Mouse (Mus musculus): ENCODE data around the gene Flt3. TPM values are rescaled to one million over a fixed set of nuclear protein-coding genes. Genes with fewer than 3 reads are reported as not detected.

Flt3 gene
- total RNA-seq, 2 experiments from 2014 or later: 6.2 to 6.8 TPM

DNA sequence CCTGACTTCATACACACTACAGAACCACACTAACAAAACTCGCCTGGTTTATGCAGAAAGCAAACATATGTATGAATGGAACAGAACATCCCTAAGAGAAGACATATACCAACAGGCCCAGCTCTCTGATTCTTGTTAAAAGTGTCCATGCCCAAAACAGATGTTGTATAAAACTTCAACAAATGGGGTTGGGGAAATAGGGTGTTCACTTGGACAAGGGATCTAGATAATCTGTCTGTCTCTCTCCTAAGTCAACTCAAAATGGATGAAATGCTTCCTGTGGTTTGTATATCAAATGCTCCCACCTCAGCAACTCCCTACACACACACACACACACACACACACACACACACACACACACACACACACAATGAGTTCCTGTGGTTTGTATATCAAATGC is 17.7 kb upstream of the Flt3 start:
- DNase-seq (ENCODE audit: low spot score in 2 of 2): no peak

DNA sequence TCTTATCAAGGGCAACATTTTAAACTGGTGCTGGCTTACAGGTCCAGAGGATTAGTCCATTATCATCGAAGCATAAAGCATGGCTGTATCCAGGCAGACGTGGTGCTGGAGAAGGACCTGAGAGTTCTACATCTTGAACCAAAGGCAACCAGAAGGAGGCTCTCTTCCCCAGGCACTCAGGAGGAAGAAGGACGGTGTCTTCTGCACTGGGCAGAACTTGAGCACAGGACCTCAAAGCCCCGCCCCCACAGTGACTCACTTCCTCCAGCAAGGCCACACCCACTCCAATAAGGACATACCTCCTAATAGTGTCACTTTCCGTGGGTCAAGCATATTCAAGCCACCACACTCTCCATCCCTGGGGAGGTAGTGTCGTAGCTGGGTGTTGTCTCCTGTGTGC is 10.3 kb upstream of the Flt3 start:
- no peak for DNase-seq (ENCODE audit: low spot score in 2 of 2)

DNA sequence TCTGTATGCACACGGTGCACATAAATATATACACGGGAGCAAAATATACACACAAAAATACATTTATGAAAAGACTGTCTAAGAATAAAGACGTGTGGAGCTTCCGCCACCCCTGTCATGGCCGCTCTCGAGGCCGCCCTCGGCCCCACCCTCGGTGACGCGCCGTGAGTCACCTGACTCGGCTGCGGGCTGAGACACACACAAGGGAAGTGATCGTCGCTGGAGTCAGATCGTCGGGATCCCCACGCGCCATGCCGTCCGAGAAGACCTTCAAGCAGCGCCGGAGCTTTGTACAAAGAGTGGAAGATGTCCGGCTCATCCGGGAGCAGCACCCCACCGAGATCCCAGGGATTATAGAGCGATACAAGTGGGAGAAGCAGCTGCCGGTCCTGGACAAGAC is 8.4 kb upstream of the Flt3 start:
- DNase-seq (ENCODE audit: low spot score in 2 of 2): no peak

DNA sequence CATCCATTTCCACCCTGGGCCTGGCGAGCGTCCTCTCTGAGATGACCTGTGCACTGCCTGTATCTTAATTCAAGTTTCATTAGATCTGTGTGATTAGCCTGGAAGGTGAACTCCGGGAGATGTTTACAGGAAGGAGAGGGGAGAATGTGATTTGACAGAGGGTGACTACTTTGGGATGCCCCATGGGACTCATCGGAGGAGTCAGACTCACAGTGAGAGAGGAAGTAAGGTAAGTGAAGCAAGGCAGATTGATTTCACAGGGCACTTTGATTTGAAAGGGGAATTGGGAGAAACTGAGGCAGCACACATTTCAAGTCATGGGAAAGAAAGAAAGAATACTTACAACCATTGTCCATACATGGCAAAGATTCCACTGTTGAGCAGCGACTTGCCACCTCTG is 5.8 kb upstream of the Flt3 start:
- no peak for DNase-seq (ENCODE audit: low spot score in 2 of 2)

DNA sequence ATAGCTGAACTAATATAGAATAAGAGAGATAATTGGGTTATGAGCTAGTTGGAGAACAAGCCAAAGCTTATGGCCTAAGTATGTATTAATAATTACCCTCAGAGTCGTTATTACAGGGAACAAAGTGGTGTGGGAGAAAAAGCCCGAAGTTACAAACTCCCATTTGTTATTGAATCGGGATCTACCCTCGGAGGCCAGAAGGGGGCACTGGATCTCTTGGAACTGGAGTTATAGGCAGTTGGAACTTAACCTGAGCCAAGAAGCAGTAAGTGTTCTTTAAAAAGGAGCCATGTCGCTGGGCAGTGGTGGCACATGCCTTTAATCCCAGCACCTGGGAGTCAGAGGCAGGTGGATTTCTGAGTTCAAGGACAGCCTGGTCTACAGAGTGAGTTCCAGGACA is 2.2 kb upstream of the Flt3 start:
- peak; percentile 37 to 55 for DNase-seq (ENCODE audit: low spot score in 2 of 2)

DNA sequence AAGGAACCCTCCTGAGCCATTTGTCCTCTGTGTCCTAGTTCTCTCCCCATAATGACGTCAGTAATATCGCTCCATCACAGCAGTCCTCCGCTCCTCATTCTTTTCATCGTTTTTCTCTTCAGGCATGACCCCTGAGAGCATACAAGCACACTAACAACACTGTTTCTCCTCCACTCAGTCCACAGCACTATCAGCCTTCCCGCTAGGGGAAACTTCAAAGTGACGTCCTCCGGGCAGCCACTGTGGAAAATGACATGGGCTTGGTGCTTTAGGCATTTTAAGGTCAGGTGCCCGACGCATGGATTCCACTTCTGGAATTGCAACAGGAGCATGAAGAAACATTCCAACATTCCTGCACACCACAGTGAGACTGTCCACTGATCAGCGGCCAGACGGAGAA is 735 bp upstream of the Flt3 start:
- DNase-seq (ENCODE audit: low spot score in 2 of 2): no peak

DNA sequence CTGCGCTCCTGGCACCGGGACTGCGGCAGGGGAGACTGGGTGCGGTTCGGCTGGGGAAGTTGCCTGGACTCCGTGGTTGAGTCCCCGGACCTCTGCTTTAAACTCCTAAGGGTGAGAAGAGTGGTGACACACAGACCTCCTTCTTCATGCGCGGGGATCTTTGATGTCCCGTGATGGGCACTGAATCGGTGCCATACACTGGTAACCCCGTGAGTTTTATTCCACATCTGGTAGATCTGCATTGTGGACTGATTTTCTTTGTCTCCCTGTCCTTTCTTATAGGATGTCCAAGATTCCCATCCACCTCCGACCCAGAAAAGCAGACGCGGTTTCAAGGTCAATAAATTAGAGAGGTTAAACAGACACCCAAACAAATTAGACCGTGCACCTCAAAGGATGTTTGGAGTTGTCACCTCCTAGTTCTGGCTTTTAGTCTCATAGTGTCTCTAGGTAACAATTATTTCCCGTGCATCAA is 253 bp upstream of the Flt3 start:
- no peak for DNase-seq (ENCODE audit: low spot score in 2 of 2)

DNA sequence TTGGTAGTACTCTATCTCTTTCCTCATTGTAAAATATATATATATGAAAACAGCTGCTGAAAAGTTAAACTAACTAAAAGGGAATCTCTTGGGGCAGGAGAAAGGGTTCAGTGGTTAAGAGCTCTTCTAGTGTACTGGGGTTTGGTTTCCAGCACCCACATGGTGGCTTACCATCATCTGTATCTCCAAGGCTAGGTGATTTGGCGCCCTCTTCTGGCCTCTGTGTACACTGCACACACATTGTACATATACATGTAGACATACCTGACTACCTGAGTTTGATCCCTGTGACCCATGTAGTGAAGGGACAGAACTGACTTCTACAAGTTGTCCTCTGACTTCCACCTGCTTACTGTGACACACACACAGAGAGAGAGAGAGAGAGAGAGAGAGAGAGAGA is 5.2 kb downstream of the Flt3 start:
- no peak for DNase-seq (ENCODE audit: low spot score in 2 of 2)

DNA sequence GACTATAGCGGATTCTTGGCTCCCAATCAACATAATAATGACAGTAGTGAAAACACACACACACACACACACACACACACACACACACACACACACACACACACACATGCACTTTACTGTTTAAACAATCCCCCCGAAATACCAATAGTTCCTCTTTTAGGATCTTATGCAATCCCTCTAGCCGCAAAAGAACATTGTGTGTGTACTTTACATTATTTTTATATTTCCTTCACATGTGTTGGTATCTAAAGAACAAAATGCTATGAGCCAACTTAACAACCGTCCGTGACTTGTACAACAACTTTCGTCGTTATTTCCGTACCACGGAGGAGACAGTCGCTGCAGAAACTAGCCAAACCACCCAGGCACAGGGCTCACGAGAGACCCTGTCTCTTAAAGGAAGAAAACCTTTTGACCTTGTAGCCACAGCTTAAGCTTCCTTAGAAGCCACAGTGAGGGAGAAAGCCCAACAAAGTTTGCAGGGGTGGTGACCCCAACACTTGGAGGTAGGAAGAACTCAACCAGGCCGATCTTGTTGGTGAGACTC is 7.5 kb downstream of the Flt3 start:
- no peak for DNase-seq (ENCODE audit: low spot score in 2 of 2)

DNA sequence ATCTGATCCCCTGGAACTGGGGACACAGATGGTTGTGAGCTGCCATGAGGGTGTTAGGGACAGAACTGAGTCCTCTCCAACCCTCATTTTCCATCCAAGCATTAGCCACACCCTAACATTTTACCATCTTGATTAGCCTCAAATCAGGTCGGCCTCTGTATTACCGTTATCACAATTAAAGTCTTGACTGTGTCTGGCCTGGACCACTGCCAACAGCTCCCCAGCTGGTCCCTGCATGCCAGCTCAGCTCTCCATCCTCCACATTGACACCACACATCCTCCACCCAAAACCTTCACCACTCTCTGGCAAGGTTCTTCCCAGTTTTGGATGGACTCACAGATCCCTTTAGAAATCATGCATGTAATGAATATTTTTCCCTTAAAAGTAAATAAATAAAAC is 9.5 kb downstream of the Flt3 start:
- no peak for DNase-seq (ENCODE audit: low spot score in 2 of 2)

DNA sequence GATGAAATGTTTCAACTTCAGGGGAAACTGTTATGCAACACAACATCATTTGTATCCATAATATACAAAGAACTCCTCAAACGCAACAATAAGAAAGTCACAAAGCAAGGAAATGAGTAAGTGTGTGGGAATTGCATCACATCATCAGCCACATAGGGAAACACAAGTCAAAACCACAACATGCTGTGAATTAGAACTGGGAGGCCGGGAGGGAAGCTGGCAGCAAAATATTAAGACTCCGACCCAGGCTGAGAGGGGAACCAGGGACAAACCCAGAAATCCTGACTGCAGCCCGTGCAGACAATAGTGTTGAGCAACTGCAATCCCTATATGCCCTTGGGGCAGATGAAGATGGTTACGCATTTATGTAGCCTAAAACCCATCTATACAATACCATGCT is 11.2 kb downstream of the Flt3 start:
- DNase-seq (ENCODE audit: low spot score in 2 of 2): no peak

DNA sequence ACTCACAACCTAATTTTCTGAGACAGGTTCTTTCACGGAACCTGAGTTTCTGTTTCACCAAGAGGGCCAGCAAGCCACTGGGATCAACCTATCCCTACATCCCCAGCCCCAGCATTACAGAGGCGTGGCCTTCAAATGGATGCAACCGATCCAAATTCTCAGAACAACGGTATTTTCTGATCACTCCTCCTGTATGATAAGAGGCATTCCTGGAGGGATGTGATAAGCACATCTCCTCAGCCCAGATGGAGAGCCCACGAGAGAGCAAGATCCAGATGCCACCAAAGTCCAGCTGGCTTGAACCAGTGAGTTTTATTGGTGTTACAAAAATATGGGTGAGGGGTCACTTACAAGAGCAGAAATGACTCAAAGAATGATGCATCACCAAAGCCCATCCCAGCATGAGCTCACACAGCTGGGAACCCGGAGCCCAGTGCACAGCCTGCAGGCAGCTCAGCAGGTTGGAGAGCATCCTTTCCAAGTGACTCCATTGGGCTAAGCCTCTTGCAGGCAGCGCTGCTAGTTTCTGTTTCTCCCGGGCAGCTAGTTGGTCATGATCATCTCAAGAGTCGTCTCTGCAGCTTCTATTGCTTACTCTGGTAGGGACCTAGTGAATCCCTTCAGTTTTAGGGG is 11.8 kb downstream of the Flt3 start:
- DNase-seq (ENCODE audit: low spot score in 2 of 2): no peak

DNA sequence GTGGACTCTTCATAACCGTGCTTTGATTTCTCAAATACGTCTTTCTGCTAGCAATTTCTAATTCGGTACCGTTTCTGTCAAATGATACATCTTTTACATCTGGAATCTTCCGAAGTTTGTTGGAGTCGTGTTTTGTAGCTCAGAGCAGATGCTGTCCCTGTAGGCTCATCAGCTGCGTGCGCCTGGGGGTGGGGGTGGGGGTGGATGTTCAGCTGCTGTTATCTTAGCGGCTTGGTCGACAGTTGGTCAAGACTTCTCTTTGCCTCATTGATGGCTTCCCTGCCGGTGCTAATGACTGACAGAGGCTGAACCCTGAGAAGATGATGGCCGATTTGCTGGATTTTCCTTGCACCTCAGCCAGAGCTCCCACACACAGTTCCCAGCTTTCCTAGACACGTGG is 13.4 kb downstream of the Flt3 start:
- no peak for DNase-seq (ENCODE audit: low spot score in 2 of 2)

DNA sequence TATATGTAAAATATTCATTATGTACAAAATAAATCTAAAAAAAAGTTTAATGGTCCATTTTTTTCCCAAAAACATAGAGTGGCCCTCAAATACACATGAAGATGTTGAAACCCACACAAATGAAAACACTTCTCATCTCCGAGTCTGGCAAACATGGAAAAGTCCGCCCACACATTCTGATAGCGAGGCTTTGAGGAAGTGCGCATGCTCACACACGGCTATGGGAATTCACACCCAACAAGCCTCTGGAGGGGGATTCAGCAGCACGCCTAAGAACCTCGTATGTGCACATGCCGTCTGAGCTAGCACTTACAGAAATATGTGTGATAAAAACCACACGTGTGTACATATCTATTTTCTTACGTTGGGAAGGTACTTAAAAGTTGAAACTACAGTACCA is 18.9 kb downstream of the Flt3 start:
- no peak for DNase-seq (ENCODE audit: low spot score in 2 of 2)

DNA sequence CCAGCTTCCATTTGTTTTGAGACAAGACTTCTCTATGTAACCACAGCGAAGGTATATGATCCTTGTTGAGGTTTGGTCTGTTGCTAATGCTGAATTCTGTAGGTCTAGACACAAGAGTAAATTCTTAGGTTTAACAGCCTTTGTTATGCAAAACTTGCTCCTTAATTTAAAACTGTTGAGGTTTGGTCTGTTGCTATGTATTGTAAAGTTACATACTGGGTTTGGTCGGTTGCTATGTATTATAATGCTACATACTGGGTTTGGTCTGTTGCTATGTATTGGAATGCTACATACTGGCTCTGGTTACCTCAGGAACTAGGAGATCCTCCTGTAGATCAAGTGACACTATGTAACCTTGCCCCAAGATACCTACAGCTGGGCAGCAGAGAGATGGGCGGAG is 20.8 kb downstream of the Flt3 start:
- DNase-seq (ENCODE audit: low spot score in 2 of 2): no peak

DNA sequence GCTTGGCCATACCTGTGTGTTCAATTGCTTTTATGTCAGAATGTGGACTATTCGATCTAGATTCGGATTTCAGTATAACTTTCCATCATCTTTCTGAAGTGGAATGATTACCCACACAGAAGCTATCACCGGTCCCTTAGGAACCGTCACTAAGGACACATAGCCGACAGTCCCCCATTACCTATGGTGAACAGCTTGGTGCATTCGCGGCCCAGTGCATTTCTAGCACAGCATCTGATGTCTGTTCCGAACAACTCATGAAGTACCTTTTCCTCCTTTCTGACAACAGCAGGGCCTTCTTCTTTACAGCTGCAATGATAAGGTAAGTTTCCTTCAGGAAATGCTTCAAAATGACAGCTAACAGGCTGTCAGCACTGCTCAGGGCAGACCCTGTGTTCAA is 30.0 kb downstream of the Flt3 start:
- DNase-seq (ENCODE audit: low spot score in 2 of 2): peak in 1 of 2 experiments; percentile 40

DNA sequence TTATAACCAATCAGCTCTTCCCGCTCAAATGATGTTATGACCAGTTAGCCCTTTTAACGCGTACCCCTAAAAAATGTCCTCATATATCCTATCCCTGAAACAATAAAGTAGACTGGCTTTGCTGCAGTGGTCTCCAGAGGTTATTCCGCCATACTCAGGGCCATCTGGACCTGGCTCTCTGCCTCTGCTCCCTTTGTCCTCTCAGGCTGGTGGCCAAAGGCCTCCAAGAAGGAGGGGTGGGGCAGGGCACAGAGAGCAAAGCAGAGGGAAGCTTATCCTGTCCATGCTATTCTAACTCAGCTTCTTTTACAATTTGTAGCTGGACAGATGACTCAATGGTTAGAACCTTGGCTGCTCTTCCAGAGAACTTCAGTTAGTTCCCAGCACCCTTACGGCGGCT is 32.1 kb downstream of the Flt3 start:
- no peak for DNase-seq (ENCODE audit: low spot score in 2 of 2)

DNA sequence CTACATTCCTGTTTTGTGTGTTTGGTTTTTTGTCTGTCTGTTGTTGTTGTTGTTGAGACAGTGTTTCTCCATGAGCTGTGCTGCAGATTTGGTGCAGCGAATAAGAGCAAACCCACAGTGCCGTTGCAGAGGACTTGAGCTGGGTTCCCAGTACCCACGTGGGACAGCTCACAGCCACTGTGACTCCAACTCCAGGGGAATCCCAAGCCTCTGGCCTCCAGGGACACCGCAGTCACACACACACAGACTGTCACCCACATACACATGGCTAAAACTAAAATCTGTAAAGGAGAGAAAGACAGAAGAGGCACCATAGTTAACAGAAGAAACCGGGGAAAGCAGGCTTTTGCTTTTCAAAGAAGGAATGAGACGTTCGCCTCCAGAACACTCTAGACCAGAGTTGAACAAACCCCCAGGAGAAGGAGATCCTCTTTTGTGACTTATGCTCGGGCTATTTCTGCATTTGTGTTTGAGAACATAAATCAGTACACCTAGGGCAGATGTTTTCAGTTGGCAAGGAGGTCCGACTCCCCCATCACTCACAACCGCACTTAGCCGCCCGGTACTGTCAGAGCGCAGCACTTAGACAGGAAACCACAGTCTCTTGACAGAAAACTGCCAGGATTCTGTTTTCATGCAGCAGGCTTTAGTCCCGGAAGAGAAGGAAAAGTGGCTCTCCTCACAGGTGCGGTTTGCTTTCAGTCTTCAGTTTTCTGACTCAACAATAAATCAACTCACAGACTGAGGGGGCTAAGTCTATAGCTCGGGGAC is 34.1 kb downstream of the Flt3 start:
- no peak for DNase-seq (ENCODE audit: low spot score in 2 of 2)

DNA sequence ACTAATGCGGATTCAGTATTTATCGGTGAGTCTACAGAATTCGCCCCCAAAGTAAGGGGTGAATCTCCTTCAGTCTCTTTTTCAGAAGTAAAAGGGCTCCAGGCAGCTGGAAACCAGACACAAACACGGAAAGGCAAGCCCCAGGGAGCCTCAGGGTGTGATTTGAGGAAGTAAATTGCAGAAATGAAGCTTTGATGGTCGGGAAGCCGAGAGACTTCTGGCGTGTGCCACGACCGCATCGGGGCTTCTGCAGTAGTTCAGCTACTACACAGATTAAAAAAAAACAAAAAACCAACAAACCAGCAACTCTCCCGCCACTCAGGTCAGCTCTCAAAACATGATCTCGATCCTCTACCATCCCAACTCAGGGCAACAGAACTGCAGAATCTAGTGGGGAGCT is 37.2 kb downstream of the Flt3 start:
- DNase-seq (ENCODE audit: low spot score in 2 of 2): no peak

DNA sequence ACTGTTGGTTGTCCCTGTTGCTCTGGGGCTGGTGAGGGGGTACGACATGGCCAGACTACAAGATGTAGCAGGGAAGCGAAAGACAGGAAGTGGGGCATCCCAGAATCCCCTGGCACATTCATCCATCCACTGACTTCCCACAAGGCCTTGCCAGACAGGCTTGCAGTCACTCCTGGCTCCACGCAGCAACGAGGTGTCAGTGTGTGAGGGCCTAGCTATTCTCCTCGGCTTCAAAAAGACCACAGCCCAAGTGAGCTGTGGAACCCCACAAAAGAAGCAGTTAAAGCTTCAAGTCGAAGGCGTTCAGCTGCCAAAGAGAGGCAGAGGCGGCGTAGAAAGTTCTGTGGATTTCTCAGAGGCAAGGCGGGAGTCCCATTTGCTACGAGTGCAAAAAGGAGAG is 41.8 kb downstream of the Flt3 start:
- no peak for DNase-seq (ENCODE audit: low spot score in 2 of 2)

DNA sequence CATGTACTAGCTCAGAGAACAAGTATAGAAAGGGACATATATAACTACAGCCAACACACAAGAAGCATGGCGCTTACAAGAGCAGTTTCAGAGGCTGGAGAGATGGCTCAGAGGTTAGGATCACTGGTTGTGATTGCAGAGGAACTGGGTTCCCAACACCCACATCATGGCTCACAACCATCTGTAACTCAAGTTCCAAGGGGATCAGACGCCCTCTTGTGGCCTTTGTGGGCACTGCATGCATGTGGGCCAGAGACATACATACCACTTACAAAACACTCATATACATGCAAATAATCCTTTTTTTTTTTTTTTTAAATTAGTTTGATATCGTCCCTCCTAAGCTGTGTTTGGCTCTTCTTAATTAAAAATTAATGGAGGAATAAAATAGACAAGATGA is 42.8 kb downstream of the Flt3 start:
- DNase-seq (ENCODE audit: low spot score in 2 of 2): no peak

DNA sequence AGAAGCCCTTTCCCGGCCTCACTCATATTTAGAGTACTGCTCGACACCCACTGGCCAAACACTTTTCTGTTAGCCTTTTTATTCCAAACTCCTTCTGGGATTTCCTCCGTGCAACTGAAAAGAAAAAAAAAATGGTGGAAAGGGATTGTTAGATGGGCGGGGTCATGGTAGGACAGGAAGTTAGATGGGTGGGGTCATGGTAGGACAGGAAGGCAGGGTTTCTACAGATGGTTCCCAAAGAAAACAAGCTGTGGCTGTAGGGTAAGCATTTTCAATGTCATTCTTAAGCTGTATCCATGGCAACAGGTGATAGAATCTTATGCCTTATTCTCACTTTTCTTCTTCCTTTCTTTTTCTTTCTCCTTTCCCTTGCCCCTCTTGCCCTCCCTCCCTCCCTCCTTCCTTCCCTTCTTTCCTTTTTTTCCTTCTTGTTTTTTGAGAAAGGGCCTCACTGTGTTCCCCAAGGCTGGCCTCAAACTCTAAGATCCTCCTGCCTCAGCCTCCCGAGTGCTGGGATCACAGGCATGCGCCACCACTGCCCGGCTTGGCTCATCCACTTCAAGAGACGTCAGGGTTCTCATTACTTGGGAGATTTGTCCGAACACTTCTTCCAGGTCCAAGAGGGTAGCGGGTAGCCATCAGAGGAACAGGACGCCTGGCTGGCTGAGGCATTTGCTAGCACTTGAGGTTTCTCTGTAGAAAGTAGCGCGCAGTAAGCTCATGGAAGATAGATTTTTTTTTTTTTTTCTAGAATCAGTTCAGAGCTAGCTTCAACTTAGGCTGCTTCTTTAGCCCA is 43.8 kb downstream of the Flt3 start:
- no peak for DNase-seq (ENCODE audit: low spot score in 2 of 2)

All from layer of hippocampus, postnatal 14 days (tissue).